Mouse (Mus musculus): ENCODE measurements around the gene Ppp4r4.
"Not testable (repeated sequence)": the region's sequence is repeated elsewhere in the genome, so short reads cannot be mapped to it uniquely, and the experiment has no call there.

The Ppp4r4 gene

DNA sequence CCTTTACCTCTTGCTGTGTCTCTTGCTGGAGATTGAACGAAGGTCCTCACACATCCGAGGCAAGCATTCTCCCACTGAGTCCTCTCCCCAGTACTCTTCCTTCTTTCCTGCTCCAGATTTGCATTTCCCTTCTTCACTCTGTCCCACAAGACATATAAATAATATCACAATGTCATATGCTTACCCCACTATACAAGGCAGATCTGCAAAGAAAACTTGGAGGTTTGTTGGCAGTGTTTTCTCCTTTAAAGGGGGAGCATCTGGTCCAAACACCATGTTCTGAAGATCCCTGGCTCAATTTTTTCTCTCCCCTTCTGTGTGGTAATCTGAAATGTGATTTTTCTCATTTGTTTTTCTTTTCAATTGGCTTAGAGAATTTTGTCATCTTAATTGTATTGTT lies 102.3 kb downstream of the Ppp4r4 start:
- DNase-seq (ENCODE audit: low spot score in 2 of 2): no peak

DNA sequence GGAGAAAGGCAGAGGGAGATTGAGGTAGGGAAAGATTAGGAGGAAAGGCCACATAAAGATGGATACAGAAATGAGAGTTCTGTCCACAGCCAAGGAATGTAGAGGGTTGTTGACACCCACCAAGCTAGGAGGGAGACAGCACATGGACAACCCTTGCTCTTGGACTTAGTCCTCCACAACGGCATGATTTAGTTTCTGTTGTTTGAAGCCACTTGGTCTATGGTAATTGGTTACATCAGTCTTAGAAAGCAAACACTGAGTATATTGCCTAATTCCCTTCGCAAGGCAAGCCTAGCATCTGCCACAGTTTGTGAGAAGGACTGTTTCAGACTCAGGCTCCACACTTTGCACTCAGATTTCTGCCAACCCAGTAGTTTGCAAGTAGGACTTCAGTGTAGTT lies 103.8 kb downstream of the Ppp4r4 start:
- no peak for DNase-seq (ENCODE audit: low spot score in 2 of 2)

DNA sequence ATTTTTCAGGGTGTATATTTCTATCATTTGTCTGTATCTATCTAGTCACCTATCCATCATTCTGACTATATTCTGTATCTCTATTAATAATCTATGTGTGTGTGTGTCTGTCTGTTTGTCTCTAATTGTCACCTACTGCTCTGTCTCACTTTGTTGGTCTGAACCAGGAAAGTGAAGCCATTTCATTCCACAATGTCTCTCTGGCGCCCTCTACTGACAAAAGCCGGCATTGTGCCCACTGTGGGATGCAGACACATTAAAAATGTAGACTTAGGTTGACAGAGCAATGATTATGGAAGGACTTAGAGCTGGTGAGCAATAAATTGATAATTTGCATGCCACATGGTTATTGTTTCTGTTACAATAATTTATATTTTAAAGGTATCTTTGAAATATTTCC lies 111.3 kb downstream of the Ppp4r4 start:
- DNase-seq (ENCODE audit: low spot score in 2 of 2): peak; percentile 50 to 76

DNA sequence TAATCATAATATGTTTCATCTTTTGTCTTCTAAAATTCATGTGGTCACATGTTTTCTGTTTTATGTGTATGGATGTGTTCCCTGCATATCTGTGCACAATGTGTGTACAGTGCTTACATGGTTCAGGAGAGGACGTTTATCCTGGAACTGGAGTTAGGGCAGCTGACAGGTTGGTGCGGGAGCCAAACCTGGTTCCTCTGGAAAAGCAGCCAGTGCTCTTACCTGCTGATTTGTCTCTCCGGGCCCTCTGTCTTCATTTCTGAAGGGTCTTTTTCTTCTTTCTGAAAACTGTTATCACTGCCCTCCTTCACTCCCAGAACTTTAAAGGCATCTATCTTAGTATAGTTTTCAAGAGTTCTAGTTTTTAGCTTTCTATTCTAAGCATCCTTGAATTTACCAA lies 111.7 kb downstream of the Ppp4r4 start:
- no peak for DNase-seq (ENCODE audit: low spot score in 2 of 2)

DNA sequence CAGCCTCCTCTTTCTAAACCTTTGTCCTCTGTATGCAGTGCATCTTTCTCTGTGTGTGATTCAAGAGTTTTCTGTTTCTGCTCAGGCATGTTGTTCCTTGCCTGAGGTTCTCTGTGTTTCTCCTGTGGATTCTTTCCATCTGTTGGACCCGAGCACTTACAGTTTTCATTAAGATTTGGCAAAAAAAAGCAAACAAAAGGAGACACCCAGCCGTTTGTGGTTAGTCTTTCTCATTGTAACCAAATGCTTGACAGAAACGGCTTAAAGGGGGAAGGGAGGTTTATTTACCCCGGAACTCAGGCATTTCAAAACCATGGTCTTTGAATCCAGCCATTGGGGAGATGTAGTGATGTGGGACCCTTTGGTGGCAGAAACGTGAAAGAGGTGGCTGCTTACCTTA lies 112.5 kb downstream of the Ppp4r4 start:
- DNase-seq (ENCODE audit: low spot score in 2 of 2): no peak

DNA sequence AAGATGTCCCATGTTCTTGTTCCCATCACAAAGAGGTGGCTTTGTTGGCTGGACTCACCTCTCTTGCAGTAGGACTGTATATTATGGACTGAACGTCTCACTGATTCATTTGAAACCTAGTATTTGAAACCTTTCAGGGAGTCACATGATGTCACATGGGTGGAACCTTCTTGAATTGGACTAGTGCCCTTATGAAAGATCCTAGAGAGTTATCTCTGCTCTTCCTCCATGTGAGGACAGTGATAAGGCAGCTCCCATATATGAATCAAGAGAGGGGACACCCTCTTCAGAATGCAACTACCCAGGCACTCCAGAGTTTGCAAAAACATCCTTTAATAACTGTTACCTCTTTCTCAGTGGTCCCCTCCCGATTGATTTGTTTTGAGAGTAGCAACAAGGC lies 114.2 kb downstream of the Ppp4r4 start:
- DNase-seq (ENCODE audit: low spot score in 2 of 2): no peak

DNA sequence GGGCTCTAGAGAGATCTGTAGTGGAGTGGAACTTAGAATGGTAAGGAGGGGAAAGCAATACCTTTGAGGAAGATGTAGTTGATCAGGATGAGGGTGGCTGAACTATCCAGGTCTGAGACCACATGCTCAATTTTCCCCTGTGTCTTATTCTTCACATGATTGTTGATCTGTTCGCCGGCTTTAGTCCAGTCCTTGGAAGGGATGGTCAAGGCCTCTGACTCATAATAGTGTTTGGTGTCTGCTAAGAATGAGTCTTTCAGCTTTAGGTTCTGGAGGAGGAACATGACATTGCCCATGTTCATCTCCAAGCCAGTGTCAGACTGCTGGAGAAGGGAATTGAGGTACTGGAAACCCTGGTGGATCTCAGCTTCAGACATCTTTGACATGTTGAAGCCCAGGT lies 121.8 kb downstream of the Ppp4r4 start:
- no peak for DNase-seq (ENCODE audit: low spot score in 2 of 2)

DNA sequence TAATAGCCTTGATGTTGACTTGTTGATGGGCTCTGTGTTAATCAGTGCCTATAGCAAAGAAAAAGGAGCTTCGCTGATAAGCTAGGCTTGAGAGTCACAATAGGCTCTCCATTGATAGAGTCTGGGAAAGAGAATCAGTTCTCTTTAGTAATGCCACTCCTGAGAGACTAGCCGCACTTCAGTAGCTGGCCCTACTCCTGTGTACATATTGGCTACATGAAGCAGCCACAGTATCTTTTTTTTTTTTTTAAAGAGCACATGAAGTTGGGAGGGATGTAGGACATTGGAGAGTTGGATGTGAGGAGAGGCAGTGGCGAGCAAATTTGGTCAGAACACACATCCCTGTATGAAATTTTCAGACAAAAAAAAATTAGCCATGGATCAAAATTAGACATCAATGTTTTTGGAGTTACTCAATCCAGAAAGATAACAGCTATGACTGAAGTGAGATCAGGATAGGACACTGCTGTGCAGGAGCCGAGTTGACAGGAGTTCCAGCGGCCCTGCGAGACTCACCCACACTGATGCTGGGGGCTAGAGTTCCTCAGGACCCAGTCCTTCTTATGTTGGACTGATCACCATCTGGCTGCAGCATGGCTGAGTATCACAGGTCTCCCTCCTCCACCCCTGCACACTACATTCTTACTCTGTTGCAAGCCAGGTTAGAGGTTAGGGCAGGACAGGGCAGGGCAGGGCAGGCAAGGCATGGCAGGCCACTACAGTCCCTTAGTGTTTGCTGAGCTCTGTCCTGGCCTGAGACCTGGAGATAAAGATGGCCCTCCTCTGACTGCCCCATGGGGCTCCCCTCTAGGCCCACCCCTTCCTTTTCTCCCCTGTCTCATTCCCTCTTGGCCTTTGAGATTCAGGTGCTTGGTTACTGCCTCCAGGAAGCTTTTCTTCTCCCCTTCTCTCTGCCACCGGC lies 123.3 kb downstream of the Ppp4r4 start:
- DNase-seq (ENCODE audit: low spot score in 2 of 2): no peak

DNA sequence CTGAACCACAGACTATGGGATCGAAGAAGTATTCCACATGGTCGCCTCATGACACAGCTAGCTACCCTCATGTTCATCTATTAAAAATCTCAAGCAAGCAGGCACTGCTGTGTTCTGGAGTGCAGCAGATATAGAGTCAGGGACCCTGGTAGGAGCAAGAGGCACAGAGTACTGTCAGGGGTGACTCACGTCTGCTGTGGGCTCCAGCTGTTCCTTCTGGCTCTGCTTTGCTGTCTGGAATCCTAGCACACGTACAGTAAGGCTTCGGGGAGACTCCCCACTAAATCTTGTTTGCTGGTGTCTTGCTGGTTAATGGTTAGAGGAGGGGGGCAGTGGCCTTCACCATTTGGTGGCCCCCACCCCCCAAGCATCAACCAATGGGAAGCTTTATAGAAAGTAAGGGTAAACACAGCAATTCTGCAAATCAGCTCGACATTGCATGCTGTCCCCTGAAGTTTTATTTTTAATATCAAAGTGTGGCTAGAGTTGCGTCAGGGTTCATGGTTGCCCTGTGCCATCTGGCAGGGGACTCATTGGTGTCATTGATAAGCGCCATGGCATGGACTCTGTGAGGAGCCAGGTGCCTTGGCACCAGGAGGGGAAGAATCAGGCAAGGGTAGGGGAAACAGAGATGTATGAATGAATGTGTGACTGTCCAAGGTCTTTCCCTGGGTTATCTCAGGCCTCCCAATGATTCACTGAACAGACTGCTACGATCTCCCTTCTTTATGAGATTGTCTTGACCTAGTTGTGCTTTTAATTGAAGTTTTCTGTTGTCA lies 125.0 kb downstream of the Ppp4r4 start, which contains the start of gene Serpina6:
Serpina6 (minus strand) TSS at position 365 of the 779 bp plus-strand sequence.
- DNase-seq (ENCODE audit: low spot score in 2 of 2): no peak

DNA sequence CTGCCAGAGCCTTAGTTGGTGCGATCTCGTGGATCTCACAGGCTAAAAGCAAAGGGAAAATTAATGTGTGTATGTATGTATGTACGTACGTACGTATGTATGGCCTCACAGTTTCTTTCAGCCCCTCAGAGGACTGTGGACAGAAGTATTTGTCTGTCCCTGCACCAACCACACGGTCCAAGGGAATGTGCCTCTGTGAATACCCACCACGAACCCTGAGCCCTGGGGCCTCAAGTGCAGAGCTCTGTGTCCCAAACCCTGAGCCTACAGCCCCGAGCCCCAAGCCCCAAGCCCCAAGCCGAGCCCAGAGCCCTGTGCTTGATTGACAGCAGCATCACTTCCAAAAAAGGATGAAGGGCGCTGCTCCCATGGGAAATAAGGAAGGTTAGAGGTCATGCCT lies 125.9 kb downstream of the Ppp4r4 start:
- no peak for DNase-seq (ENCODE audit: low spot score in 2 of 2)

DNA sequence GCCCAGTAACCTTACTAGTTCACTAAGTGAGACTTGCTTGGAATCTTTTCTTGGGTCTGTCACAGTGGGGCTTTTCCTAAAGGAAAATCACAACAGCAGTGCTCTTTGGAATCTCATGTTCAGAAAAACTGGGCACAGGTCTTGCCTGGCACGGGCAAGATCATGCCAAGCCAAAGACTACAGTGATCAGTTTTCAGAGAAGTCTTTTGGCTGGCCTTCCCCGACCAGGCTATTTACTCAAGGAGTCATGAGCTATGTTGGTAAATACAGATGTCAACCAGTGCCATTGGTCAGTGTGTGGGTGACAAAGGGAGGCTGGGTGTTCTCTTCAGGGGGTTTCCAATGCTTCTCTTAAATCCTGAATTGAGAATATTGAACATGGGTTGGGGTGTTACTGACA lies 127.1 kb downstream of the Ppp4r4 start:
- no peak for DNase-seq (ENCODE audit: low spot score in 2 of 2)

DNA sequence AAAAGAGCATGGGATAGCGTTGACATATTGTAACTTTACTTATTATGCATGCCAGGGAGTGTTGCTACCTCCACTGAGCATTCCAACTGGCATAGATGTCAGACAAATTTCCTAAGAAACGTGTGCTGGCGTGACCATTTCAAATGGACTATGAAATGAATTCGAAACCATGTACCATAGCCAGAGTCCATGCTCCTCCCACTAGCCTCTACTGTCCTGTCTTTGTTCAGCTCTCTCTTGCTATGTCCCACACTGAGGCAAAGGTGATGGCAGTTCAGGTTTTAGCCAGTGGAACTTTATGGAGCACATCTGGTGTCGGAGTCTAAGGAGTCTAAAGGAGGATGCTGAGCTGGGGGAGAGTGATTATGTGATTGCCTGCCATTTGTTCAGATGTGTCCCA lies 128.0 kb downstream of the Ppp4r4 start:
- DNase-seq (ENCODE audit: low spot score in 2 of 2): no peak

DNA sequence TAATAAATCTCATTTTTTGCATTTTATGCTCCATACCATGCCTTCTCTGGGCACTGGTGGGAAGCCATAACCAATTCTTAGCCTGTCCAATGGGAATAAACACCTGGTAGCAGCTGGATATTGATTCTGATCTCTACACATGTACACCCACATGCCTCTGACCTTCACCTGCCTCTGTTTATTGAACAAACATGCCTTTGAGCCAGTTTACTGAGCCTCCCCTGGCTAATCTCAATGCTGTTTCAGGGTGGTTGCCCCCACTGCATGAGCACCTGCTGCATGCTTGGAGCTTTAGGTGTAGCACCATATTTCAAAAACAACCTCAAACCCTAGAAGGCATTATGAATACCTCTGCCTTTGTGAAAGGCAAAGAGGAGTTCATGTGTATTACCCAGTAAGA lies 130.0 kb downstream of the Ppp4r4 start:
- not testable (repeated sequence) for DNase-seq (ENCODE audit: low spot score in 2 of 2)
